Comparison of ENCODE assay signal across 9 mouse cellular contexts in the genomic region with DNA sequence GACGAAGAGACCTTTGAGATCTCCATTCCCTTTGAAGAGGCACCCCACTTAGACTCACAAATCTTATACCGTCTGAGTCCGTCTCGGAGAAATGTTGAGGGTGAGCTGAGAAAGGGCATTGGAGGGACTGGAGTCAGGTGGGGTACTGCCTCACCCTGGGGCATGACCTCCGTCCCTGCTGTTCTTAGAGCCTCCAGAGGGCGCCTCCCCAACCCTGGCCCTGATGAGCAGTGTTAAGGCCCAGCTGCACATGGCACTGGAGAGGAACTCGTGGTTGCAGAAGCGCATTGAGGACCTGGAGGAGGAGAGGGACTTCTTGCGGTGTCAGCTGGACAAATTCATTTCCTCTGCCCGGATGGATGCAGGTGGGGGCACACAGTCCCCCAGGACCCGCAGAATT. TPM values are rescaled to one million over a fixed set of nuclear protein-coding genes. Genes with fewer than 3 reads are reported as not detected.
DNase-seq lines count a peak whose midpoint lies in the region; ATAC-seq and TF ChIP-seq lines count a peak whose summit lies in the region.
"Had no signal": no experiment of that assay in that cellular context is flagged by ENCODE, and none has a peak within 500 bp of the region (broad histone marks: within the 10 kb centered on the region; RNA-seq: fewer than 3 reads in every experiment).

No protein-coding gene starts in this region.

- no peaks in the 10 kb centered on the region for H3K9me3 ChIP-seq in stomach, postnatal 0 days (ENCODE audit: control insufficient read depth, low read length)
- H3K9me3 ChIP-seq in heart, embryonic 11.5 days (replicated peaks; ENCODE audit: control insufficient read depth, low read length) = no peaks in the 10 kb centered on the region

- H3K4me1 ChIP-seq in stomach, postnatal 0 days (replicated peaks; ENCODE audit: control insufficient read depth, insufficient read depth) = peaks cover 8% of the 10 kb centered on the region
- H3K4me1 ChIP-seq in heart, embryonic 11.5 days (ENCODE audit: control insufficient read depth, insufficient read depth, low read length) = peaks cover 23% of the 10 kb centered on the region

- DNase-seq in cerebellum, adult 11-12 months = peak; percentile 55
- no peak for DNase-seq in cerebellum, postnatal 4 days (ENCODE audit: low spot score in 2 of 2)
- DNase-seq in retina, postnatal 1 day = peak; percentile 34
- no peak for DNase-seq in retina, embryonic 14.5 days (ENCODE audit: low spot score)
- DNase-seq in kidney, postnatal 10 days = peak; percentile 33
- no peak for DNase-seq in stomach, postnatal 0 days (ENCODE audit: low spot score)
- no peak for DNase-seq in layer of hippocampus, postnatal 36 days

- peaks cover 7% of the 10 kb centered on the region; the same call in 1 of the 2 replicates for H3K27me3 ChIP-seq in stomach, postnatal 0 days (ENCODE audit: control insufficient read depth, insufficient read depth, low read length)
- H3K27me3 ChIP-seq in heart, embryonic 11.5 days (ENCODE audit: control insufficient read depth, insufficient read depth, low read length) = peaks cover 61% of the 10 kb centered on the region

- no peak for ATAC-seq in stomach, postnatal 0 days (ENCODE audit: low FRiP score, low TSS enrichment)
- ATAC-seq in heart, embryonic 11.5 days (replicated peaks; ENCODE audit: insufficient number of reproducible peaks, low FRiP score, low TSS enrichment) = no peak

- H3K9ac ChIP-seq in stomach, postnatal 0 days (ENCODE audit: low read length) = no peak overlapping the region
- H3K9ac ChIP-seq in heart, embryonic 11.5 days (ENCODE audit: low read depth, low read length) = no peak overlapping the region

- peak; percentile 45 for TF ChIP-seq CTCF in stomach, postnatal 0 days (IDR thresholded peaks at IDR 0.05; ENCODE audit: low read depth)

- H3K4me3 ChIP-seq in stomach, postnatal 0 days (ENCODE audit: low read depth, low read length) = no peak overlapping the region
- no peak overlapping the region for H3K4me3 ChIP-seq in heart, embryonic 11.5 days (ENCODE audit: low read depth, low read length)

- 46% methylated on average over 11 of the region's 11 CpGs for WGBS in stomach, postnatal 0 days
- 38% methylated on average over 11 of the region's 11 CpGs for WGBS in heart, embryonic 11.5 days (ENCODE audit: insufficient replicate concordance)

- no peak overlapping the region for H3K27ac ChIP-seq in stomach, postnatal 0 days (replicated peaks)
- no peak overlapping the region for H3K27ac ChIP-seq in heart, embryonic 11.5 days (ENCODE audit: low read depth, low read length)

- no peak for TF ChIP-seq EP300 in stomach, postnatal 0 days (optimal IDR thresholded peaks at IDR 0.05)

- no peaks in the 10 kb centered on the region for H3K36me3 ChIP-seq in stomach, postnatal 0 days (ENCODE audit: control insufficient read depth, insufficient read depth, low read length)
- no peaks in the 10 kb centered on the region for H3K36me3 ChIP-seq in heart, embryonic 11.5 days (ENCODE audit: control insufficient read depth, insufficient read depth, low read length)

- no peak overlapping the region for H3K4me2 ChIP-seq in stomach, postnatal 0 days (replicated peaks; ENCODE audit: low read depth)
- no peak overlapping the region for H3K4me2 ChIP-seq in heart, embryonic 11.5 days

RNA-seq across cellular contexts. Expression of a gene that starts 4.1 kb away (rescaled TPM):
- 49.2 and 50.1 TPM in 2 replicates for polyA plus RNA-seq in stomach, postnatal 0 days (2015; fragmentation: Nextera tagmentation; extraction: Ambion mirVana)
- 100 to 1,000 TPM; 183 to 184 TPM for total RNA-seq in layer of hippocampus, postnatal 36 days (2021)
- 84.0 and 85.5 TPM in 2 replicates for polyA plus RNA-seq in heart, embryonic 11.5 days (2014; fragmentation: Nextera tagmentation; extraction: Ambion mirVana)

RNA-seq across cellular contexts. Expression of a gene that starts 6.5 kb away (rescaled TPM):
- 21.0 and 21.6 TPM in 2 replicates for polyA plus RNA-seq in stomach, postnatal 0 days (2015; fragmentation: Nextera tagmentation; extraction: Ambion mirVana)
- 10 to 100 TPM; 34.5 to 35.2 TPM for total RNA-seq in layer of hippocampus, postnatal 36 days (2021)
- polyA plus RNA-seq in heart, embryonic 11.5 days (2014; fragmentation: Nextera tagmentation; extraction: Ambion mirVana) = 14.7 and 17.8 TPM in 2 replicates

RNA-seq across cellular contexts. Expression of a gene that starts 19.6 kb away (rescaled TPM):
- polyA plus RNA-seq in stomach, postnatal 0 days (2015; fragmentation: Nextera tagmentation; extraction: Ambion mirVana) = 4.1 and 4.3 TPM in 2 replicates
- total RNA-seq in layer of hippocampus, postnatal 36 days (2021) = 1 to 10 TPM; 5.1 to 5.4 TPM
- polyA plus RNA-seq in heart, embryonic 11.5 days (2014; fragmentation: Nextera tagmentation; extraction: Ambion mirVana) = 3.4 and 4.2 TPM in 2 replicates

RNA-seq across cellular contexts. Expression of a gene that starts 22.2 kb away (rescaled TPM):
- 41.0 and 44.5 TPM in 2 replicates for polyA plus RNA-seq in stomach, postnatal 0 days (2015; fragmentation: Nextera tagmentation; extraction: Ambion mirVana)
- 100 to 1,000 TPM; 523 to 530 TPM for total RNA-seq in layer of hippocampus, postnatal 36 days (2021)
- polyA plus RNA-seq in heart, embryonic 11.5 days (2014; fragmentation: Nextera tagmentation; extraction: Ambion mirVana) = 47.0 and 48.1 TPM in 2 replicates

RNA-seq across cellular contexts. Expression of a gene that starts 23.9 kb away (rescaled TPM):
- not detected in 2 replicates for polyA plus RNA-seq in stomach, postnatal 0 days (2015; fragmentation: Nextera tagmentation; extraction: Ambion mirVana)
- total RNA-seq in layer of hippocampus, postnatal 36 days (2021) = not detected
- polyA plus RNA-seq in heart, embryonic 11.5 days (2014; fragmentation: Nextera tagmentation; extraction: Ambion mirVana) = not detected in 2 replicates
- polyA plus RNA-seq: C2C12 had no signal

Comparison
In these comparisons a context has a peak if more than half of its experiments do, and no peak if none do; other contexts are left out.
1. DNase-seq: peak in cerebellum, adult 11-12 months (single experiment), retina, postnatal 1 day (single experiment) and kidney, postnatal 10 days (single experiment); none in cerebellum, postnatal 4 days (0 of 2), retina, embryonic 14.5 days (single experiment), stomach, postnatal 0 days (single experiment) and layer of hippocampus, postnatal 36 days (0 of 2).